23 mouse cellular contexts compared by ENCODE assay signal in genomic region chr12:85344252-85344651, GRCm38 (mm10). TPM values are rescaled to one million over a fixed set of nuclear protein-coding genes. Genes with fewer than 3 reads are reported as not detected.
DNase-seq lines count a peak whose midpoint lies in the region; ATAC-seq lines count a peak whose summit lies in the region.
"Had no signal": no experiment of that assay in that cellular context is flagged by ENCODE, and none has a peak within 500 bp of the region (broad histone marks: within the 10 kb centered on the region; RNA-seq: fewer than 3 reads in every experiment).

No protein-coding gene starts in this region.

- WGBS in kidney, embryonic 16.5 days = 60% methylated on average over 7 of the region's 7 CpGs

- no peak overlapping the region for H3K27ac ChIP-seq in kidney, embryonic 16.5 days (ENCODE audit: low read length)
- H3K27ac ChIP-seq: forebrain, embryonic 12.5 days; heart, embryonic 15.5 days; hindbrain, embryonic 13.5 days; hindbrain, postnatal 0 days had no signal

- H3K4me1 ChIP-seq in kidney, embryonic 16.5 days (ENCODE audit: insufficient read depth, low read length) = peaks cover 5% of the 10 kb centered on the region

- no peaks in the 10 kb centered on the region for H3K9me3 ChIP-seq in kidney, embryonic 16.5 days (ENCODE audit: low read length)
- H3K9me3 ChIP-seq: forebrain, embryonic 12.5 days; heart, embryonic 15.5 days; hindbrain, embryonic 13.5 days had no signal

- no peak overlapping the region for H3K4me3 ChIP-seq in kidney, embryonic 16.5 days (ENCODE audit: low read length)
- H3K4me3 ChIP-seq: forebrain, embryonic 12.5 days; gastrocnemius, adult 2 months; heart, embryonic 15.5 days; hindbrain, embryonic 13.5 days had no signal

- peak; percentile 18 to 30 for DNase-seq in kidney, postnatal 4 days
- peak; percentile 39 for DNase-seq in brain, adult 2 months (ENCODE audit: low read depth, low spot score)
- peak; percentile 60 for DNase-seq in forelimb bud, embryonic 11.5 days (ENCODE audit: low read depth, low spot score)
- no peak for DNase-seq in left cerebral cortex, postnatal 25 days (ENCODE audit: low spot score in 2 of 2)
- DNase-seq in cerebellum, postnatal 36 days = no peak
- no peak for DNase-seq in thymus, postnatal 25 days
- DNase-seq: adrenal gland, adult 2 months; adrenal gland, postnatal 25 days; cerebellum, adult 11 months; cerebellum, adult 8-10 months; cerebellum, postnatal 14 days; forebrain, postnatal 0 days; gastrocnemius, adult 2 months; heart, adult 18-20 months; heart, postnatal 14 days had no signal

- no peak overlapping the region for H3K4me2 ChIP-seq in kidney, embryonic 16.5 days (replicated peaks; ENCODE audit: low read depth, low read length)
- H3K4me2 ChIP-seq: forebrain, embryonic 12.5 days; heart, embryonic 11.5 days; heart, embryonic 15.5 days; hindbrain, embryonic 13.5 days had no signal

- no peak for ATAC-seq in kidney, embryonic 16.5 days (ENCODE audit: low FRiP score, low TSS enrichment)
- ATAC-seq: activated CD4-positive, CD25-positive, alpha-beta regulatory T cell, adult 4 months; forebrain, postnatal 0 days; hindbrain, postnatal 0 days; Patski had no signal

- H3K9ac ChIP-seq in kidney, embryonic 16.5 days (replicated peaks; ENCODE audit: low read length) = no peak overlapping the region
- H3K9ac ChIP-seq: forebrain, embryonic 12.5 days; forebrain, postnatal 0 days; heart, embryonic 15.5 days had no signal

- peaks cover 21% of the 10 kb centered on the region for H3K36me3 ChIP-seq in kidney, embryonic 16.5 days (ENCODE audit: insufficient read depth, low read length)

- H3K27me3 ChIP-seq in kidney, embryonic 16.5 days (ENCODE audit: insufficient read depth, low read length) = no peaks in the 10 kb centered on the region
- H3K27me3 ChIP-seq: forebrain, embryonic 12.5 days; heart, embryonic 15.5 days; hindbrain, embryonic 13.5 days; Patski had no signal

- intact Hi-C loops in left cerebral cortex, postnatal 25 days (cut with DNase I) = loop anchor here (5.0 kb wide), 1 partner anchor 318 kb away; no protein-coding TSS in a partner anchor

RNA-seq across cellular contexts. Expression of gene Nek9, which starts 5.1 kb away (rescaled TPM):
- 20.7 and 23.9 TPM in 2 replicates for polyA plus RNA-seq in kidney, embryonic 16.5 days (2015; fragmentation: Nextera tagmentation; extraction: Ambion mirVana)
- total RNA-seq in left cerebral cortex, postnatal 25 days (2021) = 10 to 100 TPM; 27.8 to 29.6 TPM

RNA-seq across cellular contexts. Expression of gene Tmed10, which starts 30.4 kb away (rescaled TPM):
- 347 and 350 TPM in 2 replicates for polyA plus RNA-seq in kidney, embryonic 16.5 days (2015; fragmentation: Nextera tagmentation; extraction: Ambion mirVana)
- 100 to 1,000 TPM; 164 to 171 TPM for total RNA-seq in left cerebral cortex, postnatal 25 days (2021)

RNA-seq across cellular contexts. Expression of gene Zc2hc1c, which starts 55.9 kb away (rescaled TPM):
- 4.1 and 4.4 TPM in 2 replicates for polyA plus RNA-seq in kidney, embryonic 16.5 days (2015; fragmentation: Nextera tagmentation; extraction: Ambion mirVana)
- total RNA-seq in left cerebral cortex, postnatal 25 days (2021) = 1 to 10 TPM; 1.9 to 2.0 TPM

RNA-seq across cellular contexts. Expression of gene Acyp1, which starts 56.0 kb away (rescaled TPM):
- 57.4 and 57.5 TPM in 2 replicates for polyA plus RNA-seq in kidney, embryonic 16.5 days (2015; fragmentation: Nextera tagmentation; extraction: Ambion mirVana)
- total RNA-seq in left cerebral cortex, postnatal 25 days (2021) = 10 to 100 TPM; 31.6 to 35.9 TPM

Comparison
In these comparisons a context has a peak if more than half of its experiments do, and no peak if none do; other contexts are left out.
1. DNase-seq: peak in kidney, postnatal 4 days (2 of 2), brain, adult 2 months (single experiment) and forelimb bud, embryonic 11.5 days (single experiment); none in left cerebral cortex, postnatal 25 days (0 of 2), cerebellum, postnatal 36 days (0 of 2) and thymus, postnatal 25 days (single experiment).